ENCODE assay signal across 25 mouse cellular contexts in the genomic region with DNA sequence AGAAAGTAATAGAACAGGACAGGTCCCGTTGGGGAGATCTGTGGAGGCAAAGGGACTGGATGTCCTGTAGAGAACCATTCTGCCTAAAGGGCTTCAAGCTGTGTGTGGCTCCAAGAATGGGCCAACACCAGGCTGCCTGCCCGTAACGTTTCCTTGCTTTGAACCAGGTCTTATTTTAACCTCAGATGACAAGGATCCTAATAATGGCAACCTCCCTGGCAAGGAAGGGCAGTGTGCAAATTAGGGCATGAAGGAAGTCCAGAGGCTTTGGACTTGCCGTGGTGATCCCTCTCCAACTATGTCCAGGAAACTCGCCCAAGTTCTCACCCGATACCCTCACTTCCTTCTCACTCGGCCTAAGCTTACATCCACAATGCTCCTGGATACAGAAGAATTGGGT. TPM values are rescaled to one million over a fixed set of nuclear protein-coding genes. Genes with fewer than 3 reads are reported as not detected.
DNase-seq lines count a peak whose midpoint lies in the region; TF ChIP-seq lines count a peak whose summit lies in the region.
"Had no signal": no experiment of that assay in that cellular context is flagged by ENCODE, and none has a peak within 500 bp of the region (broad histone marks: within the 10 kb centered on the region; RNA-seq: fewer than 3 reads in every experiment).

No protein-coding gene starts in this region.

- H3K4me1 ChIP-seq in heart, embryonic 10.5 days, result peaks cover 17% of the 10 kb centered on the region

- no peaks in the 10 kb centered on the region for H3K36me3 ChIP-seq in heart, embryonic 10.5 days
- H3K36me3 ChIP-seq: embryonic facial prominence, embryonic 13.5 days; forebrain, embryonic 12.5 days; hindbrain, embryonic 15.5 days had no signal

- H3K4me3 ChIP-seq in heart, embryonic 10.5 days, result no peak overlapping the region
- no peak overlapping the region for H3K4me3 ChIP-seq in gastrocnemius, adult 2 months
- H3K4me3 ChIP-seq: embryonic facial prominence, embryonic 13.5 days; forebrain, embryonic 12.5 days; hindbrain, embryonic 15.5 days had no signal

- DNase-seq in heart, adult 18-20 months, result peak; percentile 45 to 74
- DNase-seq in heart, embryonic 10.5 days (ENCODE audit: low spot score), result no peak
- peak; percentile 88 for DNase-seq in gastrocnemius, adult 2 months
- DNase-seq in gastrocnemius, postnatal 10 days, result peak; percentile 24
- DNase-seq in skeletal muscle tissue, adult 2 months (ENCODE audit: low read depth, low spot score), result peak; percentile 83
- DNase-seq in left cerebral cortex, postnatal 10 days (ENCODE audit: extremely low spot score in 1 of 2, low spot score in 2 of 2), result no peak
- DNase-seq: adrenal gland, postnatal 14 days; cerebellum, adult 11-12 months; cerebellum, adult 9-10 months; cerebellum, postnatal 25 days; kidney, adult 2 months had no signal

- no peaks in the 10 kb centered on the region for H3K27me3 ChIP-seq in heart, embryonic 10.5 days (ENCODE audit: insufficient read depth, poor library complexity, severe bottlenecking)
- H3K27me3 ChIP-seq: hindbrain, embryonic 15.5 days had no signal

- no peaks in the 10 kb centered on the region for H3K9me3 ChIP-seq in heart, embryonic 10.5 days
- H3K9me3 ChIP-seq: embryonic facial prominence, embryonic 13.5 days; forebrain, embryonic 12.5 days; hindbrain, embryonic 15.5 days had no signal

- intact Hi-C loops in gastrocnemius, adult 2 months (cut with DNase I), result loop anchor here (5.0 kb wide), 1 partner anchor 82 kb away; a partner anchor contains a TSS
- intact Hi-C loops in left cerebral cortex, postnatal 10 days (cut with DNase I), result no loop called here

- TF ChIP-seq CTCF in gastrocnemius, adult 2 months (IDR thresholded peaks at IDR 0.05), result no peak

- no peak overlapping the region for H3K27ac ChIP-seq in heart, embryonic 10.5 days
- peak overlapping the region; percentile 85 for H3K27ac ChIP-seq in gastrocnemius, adult 2 months
- H3K27ac ChIP-seq: embryonic facial prominence, embryonic 13.5 days; forebrain, embryonic 12.5 days; hindbrain, embryonic 15.5 days had no signal

- WGBS in heart, embryonic 10.5 days, result 67% methylated on average over 7 of the region's 7 CpGs

RNA-seq across cellular contexts. Expression of a gene that starts 9.4 kb away (rescaled TPM):
- under 1 TPM; 0.57 to 0.77 TPM for total RNA-seq in heart, adult 18-20 months (2021)
- polyA plus RNA-seq in heart, embryonic 10.5 days (2016; fragmentation: Nextera tagmentation; extraction: Ambion mirVana), result 0.24 and 0.30 TPM in 2 replicates
- 1 to 10 TPM; 2.3 to 3.5 TPM for total RNA-seq in gastrocnemius, adult 2 months (2021)
- total RNA-seq in gastrocnemius, postnatal 10 days (2021), result 1 to 10 TPM; 5.2 to 9.8 TPM
- total RNA-seq in left cerebral cortex, postnatal 10 days (2021), result not detected
- total RNA-seq: adrenal gland, adult 18-20 months; adrenal gland, postnatal 14 days; CH12.LX had no signal
- polyA plus RNA-seq: activated CD4-positive, CD25-positive, alpha-beta regulatory T cell, adult 4 months; cortical plate, adult 2 months; forebrain, embryonic 12.5 days; forebrain, embryonic 16.5 days; frontal cortex, adult 2 months; intestine, embryonic 16.5 days; Patski had no signal

RNA-seq across cellular contexts. Expression of a gene that starts 47.9 kb away (rescaled TPM):
- not detected for total RNA-seq in heart, adult 18-20 months (2021)
- 0.11 and 0.46 TPM in 2 replicates for polyA plus RNA-seq in heart, embryonic 10.5 days (2016; fragmentation: Nextera tagmentation; extraction: Ambion mirVana)
- not detected for total RNA-seq in gastrocnemius, adult 2 months (2021)
- under 1 TPM in 1 of 2 experiments, not detected in 1; 0.14 TPM for total RNA-seq in gastrocnemius, postnatal 10 days (2021)
- under 1 TPM; 0.36 to 0.51 TPM for total RNA-seq in left cerebral cortex, postnatal 10 days (2021)
- total RNA-seq: adrenal gland, adult 18-20 months; adrenal gland, postnatal 14 days; CH12.LX; gastrocnemius, postnatal 36 days; heart, postnatal 14 days had no signal
- polyA plus RNA-seq: activated CD4-positive, CD25-positive, alpha-beta regulatory T cell, adult 4 months; hindbrain, embryonic 11.5 days; intestine, embryonic 16.5 days; kidney, adult 2 months had no signal

Comparison
In these comparisons a context has a peak if more than half of its experiments do, and no peak if none do; other contexts are left out.
1. DNase-seq: peak in heart, adult 18-20 months (2 of 2), gastrocnemius, adult 2 months (single experiment), gastrocnemius, postnatal 10 days (single experiment) and skeletal muscle tissue, adult 2 months (single experiment); none in heart, embryonic 10.5 days (single experiment) and left cerebral cortex, postnatal 10 days (0 of 2).